Mouse (Mus musculus) heart, embryonic 16.5 days (tissue): Measurements from ENCODE around the gene Opalin. TPM values are rescaled to one million over a fixed set of nuclear protein-coding genes. Genes with fewer than 3 reads are reported as not detected.
A peak's percentile ranks its signal among the peaks of the same experiment; 100 is the strongest.

Source experiments
- ATAC-seq: fragments of 200-750 bp; cut with Nextera tagmentation; replicated peaks from 2 replicates; pipeline ENCODE4 v1.8.0; 2017; ENCODE audit warnings: moderate number of reproducible peaks; ENCODE audit not compliant: insufficient read depth, low FRiP score; ENCODE audit errors: extremely low read depth
- H3K27ac ChIP-seq: fragments of 300-500 bp; sonication (generic); 2 replicates; pipeline ENCODE4 v1.5.1; 2014; ENCODE audit warnings: mild to moderate bottlenecking, low read length, control low read depth, moderate library complexity
- H3K27me3 ChIP-seq: fragments of 300-500 bp; sonication (generic); 2 replicates; pipeline ENCODE4 v1.6.1; 2014; ENCODE audit warnings: low read length, mixed read lengths; ENCODE audit not compliant: control insufficient read depth, insufficient read depth
- H3K36me3 ChIP-seq: fragments of 300-500 bp; sonication (generic); 2 replicates; pipeline ENCODE4 v1.6.1; 2014; ENCODE audit not compliant: control insufficient read depth, insufficient read depth
- H3K4me1 ChIP-seq: fragments of 300-500 bp; sonication (generic); 2 replicates; pipeline ENCODE4 v1.6.1; 2014; ENCODE audit warnings: low read length, mixed read lengths; ENCODE audit not compliant: control insufficient read depth, insufficient read depth
- H3K4me2 ChIP-seq: fragments of 300-500 bp; sonication (generic); 2 replicates; pipeline ENCODE4 v1.6.1; 2014; ENCODE audit warnings: low read depth, mild to moderate bottlenecking, control low read depth, low read length
- H3K4me3 ChIP-seq: fragments of 300-500 bp; sonication (generic); 2 replicates; pipeline ENCODE4 v1.5.1; 2014; ENCODE audit warnings: mild to moderate bottlenecking, control low read depth, low read length
- H3K9ac ChIP-seq: fragments of 300-500 bp; sonication (generic); 2 replicates; pipeline ENCODE4 v1.6.1; 2014; ENCODE audit warnings: low read length, control low read depth
- H3K9me3 ChIP-seq: fragments of 300-500 bp; sonication (generic); replicated peaks from 2 replicates; pipeline ENCODE4 v1.6.1; 2016; ENCODE audit warnings: low read length; ENCODE audit not compliant: control insufficient read depth
- WGBS: fragments of 180-500 bp; shearing (Covaris S2); extraction: QIAGEN DNeasy Blood & Tissue Kit; methylation state at CpG from one replicate; pipeline ENCODE4 v1.1.7; 2014; 5-methylcytosine and 5-hydroxymethylcytosine counted together
- polyA plus RNA-seq: library from polyadenylated mRNA; unstranded; fragments of >200 nt; fragmentation: Nextera tagmentation; extraction: Ambion mirVana; gene quantifications from 2 replicates; pipeline ENCODE4 v1.2.1, GENCODE M21; 2015

Opalin gene
- polyA plus RNA-seq, 1 experiment from 2014 or later = not detected

DNA sequence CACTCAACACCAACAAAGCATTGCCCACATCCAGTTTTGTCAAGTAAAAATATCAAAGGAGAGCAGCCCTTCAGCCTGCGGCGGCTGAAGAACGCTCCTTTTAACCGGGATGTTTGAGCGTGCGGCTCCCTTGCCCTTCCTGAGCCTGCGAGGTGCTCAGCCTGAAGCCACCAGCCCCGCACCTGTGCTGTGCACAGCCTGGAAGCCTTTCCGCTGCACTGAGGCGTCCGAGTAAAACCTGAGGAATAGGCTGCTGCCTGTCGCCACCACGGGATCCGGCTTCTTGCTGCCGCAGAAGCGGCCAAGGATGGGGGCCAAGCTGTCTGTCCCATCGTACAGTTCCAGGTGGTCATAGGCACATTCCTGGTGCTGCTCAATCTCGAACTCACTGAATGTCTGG is 11.6 kb upstream of the Opalin start:
- Histone ChIP-seq H3K9me3 (no peaks in the 10 kb centered on the region), H3K4me1 (no peaks in the 10 kb centered on the region), H3K9ac (no peak overlapping the region), H3K4me3 (no peak overlapping the region), H3K27ac (no peak overlapping the region), H3K4me2 (peak overlapping the region; percentile 5; the same call in 1 of the 2 replicates), H3K36me3 (no peaks in the 10 kb centered on the region), H3K27me3 (peaks cover 3% of the 10 kb centered on the region; the same call in 1 of the 2 replicates)
- WGBS = 38% methylated on average over 18 of the region's 18 CpGs
- ATAC-seq = no peak

DNA sequence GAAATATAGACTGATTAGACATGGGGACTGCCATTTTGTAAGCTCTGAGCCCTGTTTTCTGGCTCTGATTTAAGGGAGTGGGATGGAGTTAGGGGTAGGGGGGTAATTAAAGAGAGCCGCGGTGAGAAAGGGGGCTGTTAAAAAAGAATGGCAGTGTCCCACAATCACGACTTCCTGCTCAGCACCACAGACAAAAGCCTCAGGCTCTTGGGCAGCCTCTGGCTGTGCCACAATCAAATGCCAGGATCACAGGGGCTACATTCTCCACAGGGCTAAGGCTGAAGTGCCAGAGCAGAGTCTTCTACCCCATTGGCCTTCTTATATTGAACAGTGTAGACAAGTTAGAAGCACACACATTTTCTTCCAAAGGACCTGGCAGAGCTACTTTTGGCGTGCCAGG is 11.0 kb upstream of the Opalin start:
- H3K9me3 ChIP-seq = no peaks in the 10 kb centered on the region
- H3K4me3 ChIP-seq = no peak overlapping the region
- no peaks in the 10 kb centered on the region for H3K36me3 ChIP-seq
- no peak for ATAC-seq
- no peak overlapping the region for H3K4me2 ChIP-seq
- WGBS = 59% methylated on average over 4 of the region's 4 CpGs
- no peak overlapping the region for H3K27ac ChIP-seq
- no peak overlapping the region for H3K9ac ChIP-seq
- H3K4me1 ChIP-seq = no peaks in the 10 kb centered on the region
- H3K27me3 ChIP-seq = peaks cover 3% of the 10 kb centered on the region; the same call in 1 of the 2 replicates

DNA sequence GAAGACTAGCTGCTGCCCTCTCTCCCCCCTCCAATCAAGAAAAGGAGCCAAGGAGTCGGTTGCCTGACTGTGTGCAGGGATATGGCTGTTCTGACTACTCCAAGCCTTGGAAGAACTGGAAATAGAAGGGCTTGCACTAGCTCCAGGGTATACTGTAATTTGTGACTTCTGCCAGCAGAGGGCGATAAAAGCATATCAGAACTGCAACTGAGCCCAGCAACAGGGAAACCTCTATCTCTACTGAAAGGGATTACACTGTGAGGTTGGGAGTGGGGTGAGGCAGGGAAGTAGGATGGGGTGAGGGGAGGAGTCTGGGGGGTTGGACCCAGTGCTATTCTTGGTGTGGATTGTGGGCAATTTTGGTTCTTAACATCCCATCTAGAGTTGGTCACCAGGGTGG is 9.8 kb upstream of the Opalin start:
- H3K36me3 ChIP-seq = no peaks in the 10 kb centered on the region
- H3K4me2 ChIP-seq = no peak overlapping the region
- WGBS = 5% methylated on average over 2 of the region's 2 CpGs
- ATAC-seq = no peak
- no peaks in the 10 kb centered on the region for H3K9me3 ChIP-seq
- no peak overlapping the region for H3K27ac ChIP-seq
- H3K27me3 ChIP-seq = peaks cover 3% of the 10 kb centered on the region; the same call in 1 of the 2 replicates
- no peak overlapping the region for H3K4me3 ChIP-seq
- no peak overlapping the region for H3K9ac ChIP-seq
- H3K4me1 ChIP-seq = peaks cover 4% of the 10 kb centered on the region; the same call in 1 of the 2 replicates

DNA sequence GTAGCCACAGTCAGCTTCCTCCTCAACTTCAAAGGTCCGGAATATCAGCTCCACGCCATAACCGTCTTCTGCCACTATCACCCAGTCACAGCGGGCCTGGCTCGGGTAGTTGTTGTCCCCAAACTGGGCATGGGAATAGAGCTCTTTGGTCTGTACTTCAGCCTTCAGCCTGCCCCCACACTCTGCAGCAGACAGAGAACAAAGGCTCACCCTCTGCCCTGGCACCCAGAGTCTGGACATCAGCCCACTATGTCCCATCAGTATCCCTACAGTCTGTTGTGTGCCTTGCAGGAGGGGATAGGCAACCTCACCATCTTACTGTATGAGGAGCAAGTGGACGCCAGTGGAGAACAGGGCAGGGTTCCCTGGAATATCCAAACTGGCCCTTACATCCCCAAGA is 9.4 kb upstream of the Opalin start:
- H3K9me3 ChIP-seq = no peaks in the 10 kb centered on the region
- no peak overlapping the region for H3K9ac ChIP-seq
- no peak overlapping the region for H3K4me2 ChIP-seq
- no peak for ATAC-seq
- H3K27me3 ChIP-seq = peaks cover 3% of the 10 kb centered on the region; the same call in 1 of the 2 replicates
- H3K27ac ChIP-seq = no peak overlapping the region
- H3K36me3 ChIP-seq = no peaks in the 10 kb centered on the region
- no peak overlapping the region for H3K4me3 ChIP-seq
- H3K4me1 ChIP-seq = peaks cover 8% of the 10 kb centered on the region; the same call in 1 of the 2 replicates
- 87% methylated on average over 6 of the region's 6 CpGs for WGBS

DNA sequence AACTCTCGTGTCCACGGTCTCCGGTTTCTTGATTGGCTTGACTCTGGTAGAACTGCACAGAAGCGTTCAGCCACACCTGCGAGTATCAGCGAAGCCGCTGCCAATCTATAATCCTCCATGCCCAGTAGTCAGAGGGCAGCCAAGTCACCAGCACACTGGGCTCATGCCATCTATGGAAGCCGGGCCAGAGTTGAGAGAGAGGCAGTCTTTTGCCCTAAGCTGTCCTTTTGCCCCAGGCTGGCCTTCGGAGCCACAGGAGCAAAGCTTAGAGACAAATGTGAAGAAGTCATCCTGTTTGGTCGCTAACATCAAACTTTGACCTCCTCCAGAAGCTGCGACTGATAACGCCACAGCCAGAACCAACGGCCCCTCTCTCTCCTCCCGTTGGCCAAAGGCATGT is 6.7 kb upstream of the Opalin start:
- Histone ChIP-seq H3K27ac (no peak overlapping the region), H3K9me3 (no peaks in the 10 kb centered on the region), H3K36me3 (no peaks in the 10 kb centered on the region), H3K4me1 (peaks cover 11% of the 10 kb centered on the region; the same call in 1 of the 2 replicates), H3K4me3 (no peak overlapping the region), H3K27me3 (peaks cover 3% of the 10 kb centered on the region; the same call in 1 of the 2 replicates), H3K4me2 (no peak overlapping the region), H3K9ac (no peak overlapping the region)
- WGBS = 77% methylated on average over 14 of the region's 14 CpGs
- ATAC-seq = no peak

DNA sequence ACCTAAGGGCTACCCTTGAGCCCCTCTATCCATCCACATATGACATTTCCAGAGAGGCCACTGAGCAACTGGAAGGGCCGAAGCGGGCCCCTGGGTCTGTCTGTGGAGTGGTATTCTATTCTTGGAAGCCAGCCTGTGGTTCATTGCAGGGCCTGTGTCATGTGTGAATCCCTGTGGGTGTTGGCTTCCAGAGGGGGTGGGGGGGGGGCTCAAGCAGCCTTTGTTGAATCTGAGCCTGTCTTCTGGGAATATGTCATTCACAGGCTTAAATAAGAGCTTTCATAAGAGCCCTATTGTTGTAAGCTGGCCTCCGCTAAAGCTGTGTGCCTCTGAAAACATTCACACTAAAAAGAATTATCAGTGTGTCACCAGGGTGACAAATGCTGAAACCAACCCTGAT is 4.7 kb upstream of the Opalin start:
- H3K4me1 ChIP-seq = peaks cover 11% of the 10 kb centered on the region; the same call in 1 of the 2 replicates
- H3K27me3 ChIP-seq = no peaks in the 10 kb centered on the region
- H3K4me3 ChIP-seq = no peak overlapping the region
- H3K4me2 ChIP-seq = no peak overlapping the region
- no peaks in the 10 kb centered on the region for H3K36me3 ChIP-seq
- H3K27ac ChIP-seq = no peak overlapping the region
- 0 out of 2 replicates have a peak overlapping the region, but pooled peaks have one; percentile 11 for H3K9ac ChIP-seq
- 20% methylated on average over 3 of the region's 3 CpGs for WGBS
- ATAC-seq = peak; percentile 63
- H3K9me3 ChIP-seq = no peaks in the 10 kb centered on the region

DNA sequence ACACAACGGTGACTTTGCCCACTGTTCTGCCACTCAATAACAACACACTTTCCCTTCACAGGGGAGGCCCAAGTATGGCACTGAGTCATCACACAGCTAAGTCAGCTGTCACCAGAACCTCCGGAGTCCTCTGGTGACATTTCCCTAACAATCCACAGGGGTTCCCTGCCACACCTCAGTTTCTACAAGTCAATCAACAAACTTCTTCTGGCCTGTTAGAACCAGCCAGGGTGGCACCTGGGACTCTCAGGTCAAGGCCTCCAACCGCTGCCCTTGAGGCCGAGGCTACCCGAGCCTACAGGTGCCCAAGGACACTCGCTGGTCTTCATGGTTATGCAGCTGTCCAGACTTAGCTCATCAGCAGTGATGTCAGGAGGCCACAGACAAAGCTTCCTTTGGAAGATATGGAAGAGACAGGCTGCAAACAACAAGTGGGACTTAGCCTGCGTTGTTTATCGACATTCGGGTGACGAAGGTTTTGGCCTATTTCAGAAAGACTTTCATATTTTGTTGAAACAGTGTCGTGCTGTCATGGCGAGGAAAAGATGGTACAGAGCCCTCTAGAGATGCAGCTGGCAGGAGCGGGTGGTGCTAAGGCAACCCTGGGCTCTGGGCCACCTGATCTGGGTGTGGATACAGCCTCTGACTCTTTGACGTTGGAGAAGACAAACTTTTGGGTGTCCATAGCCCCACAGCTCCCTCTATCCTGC is 3.0 kb downstream of the Opalin start:
- 78% methylated on average over 14 of the region's 14 CpGs for WGBS
- Histone ChIP-seq H3K9ac (no peak overlapping the region), H3K36me3 (no peaks in the 10 kb centered on the region), H3K4me2 (no peak overlapping the region), H3K27ac (no peak overlapping the region), H3K9me3 (no peaks in the 10 kb centered on the region), H3K4me3 (no peak overlapping the region), H3K27me3 (no peaks in the 10 kb centered on the region), H3K4me1 (no peaks in the 10 kb centered on the region)
- no peak for ATAC-seq

DNA sequence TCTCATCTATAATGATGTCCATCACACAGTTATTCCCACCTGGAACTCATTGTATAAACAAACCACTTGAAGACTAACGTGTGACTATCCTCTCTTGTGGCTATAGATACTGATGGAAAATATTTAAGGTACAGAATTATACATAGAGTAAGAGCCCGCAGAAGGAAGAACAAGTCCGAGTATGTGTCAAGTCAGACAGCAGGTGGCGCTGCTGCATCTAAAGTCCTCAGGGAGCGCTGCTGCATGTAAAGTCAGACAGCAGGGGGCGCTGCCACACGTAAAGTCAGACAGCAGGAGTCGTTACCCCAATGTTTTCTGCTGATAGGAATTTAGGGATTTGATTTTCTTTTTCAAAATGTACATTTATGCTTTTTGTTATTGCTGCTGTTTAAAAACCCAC is 5.4 kb downstream of the Opalin start:
- H3K4me2 ChIP-seq = no peak overlapping the region
- no peaks in the 10 kb centered on the region for H3K4me1 ChIP-seq
- WGBS = 6% methylated on average over 8 of the region's 8 CpGs
- ATAC-seq = no peak
- H3K27me3 ChIP-seq = no peaks in the 10 kb centered on the region
- no peak overlapping the region for H3K4me3 ChIP-seq
- H3K27ac ChIP-seq = no peak overlapping the region
- no peaks in the 10 kb centered on the region for H3K36me3 ChIP-seq
- H3K9me3 ChIP-seq = no peaks in the 10 kb centered on the region
- H3K9ac ChIP-seq = no peak overlapping the region

DNA sequence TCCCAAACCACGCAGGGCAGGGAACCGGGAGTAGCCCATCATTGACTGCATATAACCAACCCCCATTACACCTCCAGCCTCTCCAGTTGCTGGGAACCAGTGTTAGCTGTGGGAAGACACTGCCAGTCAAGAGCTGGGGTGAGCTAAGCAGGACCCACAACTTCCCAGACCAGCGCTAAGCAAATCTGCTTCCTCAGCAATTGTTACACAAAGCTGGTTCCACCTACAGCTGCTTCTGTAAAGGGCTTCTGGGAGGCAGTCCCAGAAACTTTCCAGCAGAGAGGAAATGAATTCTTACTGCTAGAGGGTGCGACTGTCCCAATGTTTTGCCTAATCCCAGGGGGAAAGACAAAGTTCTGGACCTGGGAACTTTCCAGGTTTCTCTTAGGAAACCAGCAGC is 22.2 kb downstream of the Opalin start:
- Histone ChIP-seq H3K9ac (no peak overlapping the region), H3K9me3 (no peaks in the 10 kb centered on the region), H3K4me1 (no peaks in the 10 kb centered on the region)

More for the DNA sequence above, 22.2 kb downstream of the Opalin start:
- Histone ChIP-seq H3K4me2 (no peak overlapping the region), H3K36me3 (no peaks in the 10 kb centered on the region), H3K4me3 (no peak overlapping the region), H3K27ac (no peak overlapping the region), H3K27me3 (no peaks in the 10 kb centered on the region)
- no peak for ATAC-seq
- WGBS = 61% methylated on average over 4 of the region's 4 CpGs
